Mouse (Mus musculus) ES-E14 (cell line): ENCODE data around the gene Rraga.

Source experiments
- CHD2 ChIP-seq: IDR thresholded peaks from 2 replicates; pipeline ENCODE4 v1.6.1; 2014; ENCODE audit warnings: mild to moderate bottlenecking, low read depth, low read length, inconsistent platforms
- HCFC1 ChIP-seq: IDR thresholded peaks from 2 replicates; pipeline ENCODE4 v1.6.1; 2012; ENCODE audit warnings: low read length, inconsistent platforms, borderline replicate concordance; ENCODE audit not compliant: insufficient read depth
- MAFK ChIP-seq: IDR thresholded peaks from 2 replicates; pipeline ENCODE4 v1.6.1; 2014; ENCODE audit warnings: mild to moderate bottlenecking, low read depth, low read length, inconsistent platforms; ENCODE audit not compliant: insufficient read depth
- ZC3H11A ChIP-seq: IDR thresholded peaks from 2 replicates; pipeline ENCODE4 v1.6.1; 2012; ENCODE audit warnings: low read depth, mild to moderate bottlenecking, inconsistent platforms, low read length, borderline replicate concordance

DNA sequence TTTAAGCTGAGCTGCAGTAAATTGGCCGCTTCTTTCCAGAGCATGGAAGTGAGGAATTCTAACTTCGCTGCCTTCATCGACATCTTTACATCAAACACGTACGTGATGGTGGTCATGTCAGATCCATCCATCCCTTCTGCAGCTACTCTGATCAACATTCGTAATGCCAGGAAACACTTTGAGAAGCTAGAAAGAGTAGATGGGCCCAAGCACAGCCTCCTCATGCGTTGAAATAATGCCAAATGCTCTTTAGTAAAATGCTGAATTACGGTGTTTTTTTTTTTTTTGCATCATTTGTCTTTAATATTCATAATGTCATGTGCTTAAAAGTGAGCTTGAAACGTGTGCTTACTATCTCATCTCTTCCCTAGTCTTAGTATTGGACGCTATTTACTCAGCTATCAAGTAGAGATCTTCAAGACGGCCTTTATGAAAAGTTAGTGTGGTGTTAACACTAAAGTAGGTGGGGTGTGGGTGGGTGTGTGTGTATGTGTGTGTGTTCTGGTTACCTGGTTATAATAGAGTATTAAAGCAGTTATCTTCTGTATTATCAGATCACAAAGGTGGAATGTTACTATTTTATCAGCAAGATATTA is 1.3 kb downstream of the Rraga start:
- TF ChIP-seq MAFK (no peak), ZC3H11A (no peak), HCFC1 (no peak), CHD2 (no peak)
